Mouse (Mus musculus) spleen, embryonic (tissue): ENCODE measurements around the gene Tnnc2.

ENCODE experiments used
- CTCF ChIA-PET: fragments of 350-600 bp; sonication (Branson Sonifier 250); formaldehyde crosslinking; loops from one replicate; lab custom pipeline; 2022; lab: Charles Lee

Gene Tnnc2

DNA sequence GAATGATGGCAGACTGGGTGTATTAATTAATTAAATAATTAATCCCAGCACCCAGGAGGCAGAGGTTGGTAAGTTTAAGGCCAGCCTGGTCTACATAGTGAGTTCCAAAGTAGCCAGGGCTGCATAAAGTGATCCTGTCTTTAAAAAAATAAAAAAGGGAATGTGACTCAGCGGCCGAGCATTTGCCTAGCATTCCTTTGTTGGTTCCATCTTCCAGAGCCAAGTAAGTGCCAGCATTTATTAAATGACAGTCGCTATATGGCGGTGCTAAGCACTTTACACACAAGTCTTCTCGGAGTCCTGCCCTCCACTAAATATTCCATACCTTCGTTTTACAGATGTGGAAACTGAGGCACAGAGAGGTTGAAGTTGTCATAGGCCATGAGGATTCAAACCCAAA is 3.6 kb downstream of the Tnnc2 start:
- CTCF ChIA-PET = no interaction called here

DNA sequence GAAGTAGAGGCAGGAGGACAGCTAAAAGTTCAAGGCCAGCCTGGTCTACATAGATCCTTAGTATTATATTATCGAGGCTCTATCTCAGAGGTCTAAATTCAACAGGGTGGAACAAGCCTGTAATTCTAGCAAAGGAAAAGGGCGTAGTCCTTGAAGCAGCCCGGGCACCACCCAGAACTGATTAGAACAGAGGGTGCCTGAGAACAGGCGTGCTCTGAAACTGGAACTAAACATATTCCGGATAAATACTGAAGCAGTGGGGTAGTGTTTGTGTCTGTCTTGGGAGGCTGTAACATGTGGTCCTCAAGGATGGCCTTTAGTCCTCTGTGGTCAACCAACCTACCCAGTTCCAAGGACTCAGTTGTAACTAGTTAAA is 5.8 kb downstream of the Tnnc2 start:
- CTCF ChIA-PET = no interaction called here

- CTCF ChIA-PET = interaction anchor here (0.9 kb wide), 1 partner anchor 12 kb away, joined by 3 read pairs; the partner anchor contains the start of gene Snx21
Observed at GRCm38 (mm10) chr2:164773229-164773988, 6.4 kb downstream of the Tnnc2 start.

- CTCF ChIA-PET = interaction anchor here (0.5 kb wide), 1 partner anchor 367 kb away, joined by 5 read pairs; no protein-coding TSS in a partner anchor
Observed at GRCm38 (mm10) chr2:164771123-164771522, 8.6 kb downstream of the Tnnc2 start.

- CTCF ChIA-PET = no interaction called here
Observed at GRCm38 (mm10) chr2:164770279-164770678, 9.5 kb downstream of the Tnnc2 start.

GRCm38 (mm10) chr2:164769258-164770037 is 10.3 kb downstream of the Tnnc2 start, which contains the start of gene Ube2c:
Ube2c (plus strand) TSS chr2:164769898.
- CTCF ChIA-PET = interaction anchor here (0.7 kb wide), 1 partner anchor 131 kb away, joined by 4 read pairs; no protein-coding TSS in a partner anchor

GRCm38 (mm10) chr2:164767812-164768540 is 11.8 kb downstream of the Tnnc2 start:
- CTCF ChIA-PET = no interaction called here

GRCm38 (mm10) chr2:164765841-164766240 is 13.9 kb downstream of the Tnnc2 start:
- CTCF ChIA-PET = no interaction called here

- CTCF ChIA-PET = no interaction called here
Observed at GRCm38 (mm10) chr2:164762593-164762992, 17.2 kb downstream of the Tnnc2 start.

DNA sequence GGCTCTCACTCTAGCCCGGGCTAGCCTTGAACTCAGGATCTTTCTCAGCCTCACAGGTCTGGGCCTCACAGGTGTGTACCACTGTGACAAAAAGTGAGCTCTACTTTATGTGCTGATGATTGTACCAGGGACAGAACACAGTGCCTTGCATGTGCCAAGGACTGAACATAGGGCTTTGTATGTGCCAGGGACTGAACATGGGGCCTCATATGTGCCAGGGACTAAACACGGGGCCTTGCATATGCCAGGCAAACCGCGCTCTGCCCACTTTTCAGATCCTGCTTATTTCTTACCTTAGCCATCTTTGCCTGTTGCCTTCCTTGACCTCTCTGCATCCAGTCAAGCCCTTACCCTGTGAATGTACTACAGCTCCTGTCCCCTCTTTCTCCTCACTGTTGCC is 17.8 kb downstream of the Tnnc2 start:
- CTCF ChIA-PET = interaction anchor here (0.6 to 1.2 kb wide), 2 partner anchors 16 to 42 kb away, joined by 4 to 15 read pairs; no protein-coding TSS in a partner anchor

- CTCF ChIA-PET = interaction anchor here (0.6 to 1.2 kb wide), 2 partner anchors 15 to 42 kb away, joined by 4 to 15 read pairs; no protein-coding TSS in a partner anchor
Observed at GRCm38 (mm10) chr2:164761502-164761901, 18.3 kb downstream of the Tnnc2 start.

- CTCF ChIA-PET = no interaction called here
Observed at GRCm38 (mm10) chr2:164760059-164760833, 19.5 kb downstream of the Tnnc2 start.

DNA sequence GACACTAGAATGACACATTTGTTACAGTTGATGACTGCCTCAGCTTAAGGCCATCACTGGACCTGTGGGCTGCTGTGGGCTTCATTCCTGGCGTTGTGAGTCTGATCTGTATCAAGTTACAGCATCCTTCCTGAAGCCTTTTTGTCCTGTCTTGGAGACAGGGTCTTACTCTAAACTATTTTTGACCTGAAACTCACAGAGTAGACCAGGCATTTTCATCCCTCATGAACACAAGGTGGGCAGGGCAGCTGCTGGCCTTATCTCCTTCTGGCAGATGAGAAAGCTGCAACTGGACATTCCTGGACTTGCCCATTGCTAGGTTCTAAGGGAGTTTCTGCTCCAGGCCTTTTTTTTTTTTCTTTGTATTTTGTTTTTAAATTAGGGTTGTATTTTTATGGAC is 21.1 kb downstream of the Tnnc2 start:
- CTCF ChIA-PET = no interaction called here

DNA sequence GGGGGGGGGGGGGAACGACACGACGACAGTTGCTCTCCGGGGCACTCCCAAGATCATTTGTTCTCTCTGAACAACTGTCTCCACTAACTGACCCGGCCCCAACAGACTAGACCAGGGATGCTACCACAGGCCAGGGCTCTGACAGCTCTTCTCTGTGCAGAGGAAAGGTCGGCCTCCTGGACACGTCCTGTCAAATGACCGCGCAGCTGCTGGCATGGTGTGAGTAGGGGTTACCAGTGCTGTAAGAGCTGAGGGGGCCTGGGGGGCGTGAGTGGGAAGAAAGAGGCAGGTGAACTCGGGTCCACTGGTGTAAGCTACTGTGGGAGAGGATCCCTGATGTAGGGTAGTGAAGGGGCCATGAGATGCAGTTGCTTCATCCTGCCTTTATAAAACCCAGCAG is 21.9 kb downstream of the Tnnc2 start:
- CTCF ChIA-PET = interaction anchor here (0.6 kb wide), 1 partner anchor 986 kb away, joined by 3 read pairs; no protein-coding TSS in a partner anchor

DNA sequence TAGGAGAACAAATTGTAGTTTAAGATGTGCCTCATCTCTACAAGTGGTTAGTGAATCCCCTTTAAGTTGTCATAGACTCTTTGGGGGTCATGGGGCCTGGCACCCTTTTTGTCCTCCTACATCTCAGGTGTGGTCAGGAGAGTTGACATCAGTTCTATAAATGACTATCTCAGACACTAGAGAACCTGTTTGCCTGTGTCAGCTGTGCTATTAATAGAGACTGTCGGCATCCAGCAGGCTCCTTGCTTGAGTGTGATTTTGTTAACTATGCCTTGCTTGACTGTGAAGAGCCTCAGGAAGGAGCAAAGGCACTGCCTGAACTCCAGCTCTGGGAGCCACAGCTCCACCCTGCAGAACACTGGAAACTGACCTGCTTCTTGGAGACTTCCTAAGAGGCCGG is 25.0 kb downstream of the Tnnc2 start:
- CTCF ChIA-PET = no interaction called here

DNA sequence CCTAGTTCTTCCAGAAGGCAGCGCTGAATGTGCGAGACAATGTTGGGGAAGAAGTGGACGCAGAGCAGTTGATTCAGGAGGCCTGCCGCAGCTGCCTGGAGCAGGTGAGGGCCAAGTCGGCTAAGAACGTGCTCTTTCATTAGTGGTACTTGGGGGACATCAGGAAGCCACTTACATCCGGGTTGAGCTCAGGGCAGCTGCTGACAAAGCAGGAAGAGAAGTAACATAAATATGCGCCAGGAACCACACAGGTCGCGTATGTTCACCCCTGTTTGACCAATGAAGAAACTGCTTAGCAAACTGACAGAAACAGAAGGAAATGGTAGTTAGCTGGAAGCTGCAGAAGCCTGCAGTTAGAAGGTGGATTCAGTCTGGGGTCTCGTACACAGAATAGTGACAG is 25.7 kb downstream of the Tnnc2 start:
- CTCF ChIA-PET = no interaction called here

- CTCF ChIA-PET = interaction anchor here (0.6 kb wide), 1 partner anchor 255 kb away, joined by 3 read pairs; no protein-coding TSS in a partner anchor
Observed at GRCm38 (mm10) chr2:164752454-164752853, 27.3 kb downstream of the Tnnc2 start.

GRCm38 (mm10) chr2:164748991-164749390 is 30.8 kb downstream of the Tnnc2 start:
- CTCF ChIA-PET = no interaction called here

DNA sequence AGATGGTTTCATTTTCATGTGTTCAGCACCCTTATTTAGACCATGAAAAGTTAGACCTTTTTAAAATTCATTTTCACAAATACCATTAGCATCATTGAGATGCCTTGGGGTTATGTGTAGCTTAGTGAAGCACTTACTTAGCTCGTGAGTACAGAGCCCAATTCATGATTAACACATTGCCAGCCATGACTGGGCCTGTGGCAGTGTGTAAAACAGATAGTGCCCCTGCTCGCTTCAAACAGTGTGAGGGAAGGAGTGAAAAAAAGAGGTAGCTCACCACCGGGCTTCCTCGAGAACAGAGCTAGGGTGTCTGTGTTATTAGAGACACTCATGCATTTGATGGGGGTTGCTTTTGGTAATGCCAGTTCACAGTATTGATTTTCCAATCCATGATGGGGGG is 31.6 kb downstream of the Tnnc2 start:
- CTCF ChIA-PET = no interaction called here

DNA sequence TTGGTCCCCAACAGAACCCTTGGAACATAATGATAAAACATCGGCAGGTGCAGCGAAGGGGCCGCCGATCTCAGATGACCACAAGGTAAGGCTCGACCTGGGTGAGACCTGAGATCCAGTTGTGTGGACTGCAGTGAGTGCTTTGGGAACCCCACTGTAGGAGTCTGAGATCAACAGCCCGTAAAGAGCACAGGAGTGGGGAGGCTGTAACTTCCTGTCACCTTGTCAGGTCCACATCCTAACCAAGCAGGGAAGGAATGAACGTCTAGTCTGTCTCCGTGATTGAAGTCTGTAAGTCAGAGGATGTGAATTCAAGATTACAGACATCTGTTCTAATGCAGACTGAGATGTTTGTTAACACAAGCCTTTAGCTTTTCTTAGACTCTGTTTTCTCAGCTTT is 33.1 kb downstream of the Tnnc2 start:
- CTCF ChIA-PET = interaction anchor here (0.8 kb wide), 1 partner anchor 15 kb away, joined by 4 read pairs; no protein-coding TSS in a partner anchor
